ENCODE assay signal across 11 mouse cellular contexts in genomic region chr4:123819093-123819610, GRCm38 (mm10). TPM values are rescaled to one million over a fixed set of nuclear protein-coding genes. Genes with fewer than 3 reads are reported as not detected.
DNase-seq lines count a peak whose midpoint lies in the region; TF ChIP-seq lines count a peak whose summit lies in the region.
"Had no signal": no experiment of that assay in that cellular context is flagged by ENCODE, and none has a peak within 500 bp of the region (broad histone marks: within the 10 kb centered on the region; RNA-seq: fewer than 3 reads in every experiment).

No protein-coding gene starts in this region.

- peaks cover 4% of the 10 kb centered on the region for H3K4me1 ChIP-seq in embryonic fibroblast, embryonic 13.5 days (ENCODE audit: control insufficient read depth, insufficient read depth, low read length)
- H3K4me1 ChIP-seq: heart, embryonic 13.5 days; limb, embryonic 13.5 days had no signal

- 0 out of 2 replicates have a peak, but pooled peaks have one; percentile 14 for TF ChIP-seq CTCF in embryonic fibroblast, embryonic 13.5 days (IDR thresholded peaks at IDR 0.05; ENCODE audit: borderline replicate concordance, insufficient read depth, low read length)

- H3K4me3 ChIP-seq in embryonic fibroblast, embryonic 13.5 days (ENCODE audit: insufficient read depth, low read length): no peak overlapping the region
- H3K4me3 ChIP-seq: heart, embryonic 13.5 days; limb, embryonic 13.5 days had no signal

- TF ChIP-seq POLR2A in embryonic fibroblast, embryonic 13.5 days (IDR thresholded peaks at IDR 0.05; ENCODE audit: low read depth, low read length): no peak

- H3K27ac ChIP-seq in embryonic fibroblast, embryonic 13.5 days (ENCODE audit: insufficient read depth, low read length): no peak overlapping the region
- H3K27ac ChIP-seq: heart, embryonic 13.5 days; limb, embryonic 13.5 days had no signal

- peak; percentile 19 to 28 for DNase-seq in cerebellum, postnatal 14 days
- no peak for DNase-seq in cerebellum, adult 18-20 months
- DNase-seq in left cerebral cortex, postnatal 4 days: peak; percentile 8
- no peak for DNase-seq in left cerebral cortex, postnatal 36 days (ENCODE audit: low spot score in 2 of 2)
- DNase-seq in retina, postnatal 1 day: peak; percentile 81
- DNase-seq in cerebellum, adult 8-10 months: no peak
- no peak for DNase-seq in gastrocnemius, postnatal 14 days

- intact Hi-C loops in left cerebral cortex, postnatal 4 days (cut with DNase I): no loop called here
- intact Hi-C loops in left cerebral cortex, postnatal 36 days (cut with DNase I): loop anchor here (5.0 kb wide), 1 partner anchor 78 kb away; no protein-coding TSS in a partner anchor
- intact Hi-C loops in gastrocnemius, postnatal 14 days (cut with DNase I; ENCODE audit: low total_unique reads): no loop called here

RNA-seq across cellular contexts. Expression of gene Rhbdl2, which starts 31.5 kb away (rescaled TPM):
- 1 to 10 TPM in 1 of 2 experiments, under 1 TPM in 1; 0.95 to 1.5 TPM for total RNA-seq in left cerebral cortex, postnatal 4 days (2021)
- total RNA-seq in left cerebral cortex, postnatal 36 days (2021): under 1 TPM; 0.57 to 0.91 TPM
- 0.76 and 1.9 TPM in 2 replicates for polyA plus RNA-seq in embryonic fibroblast, embryonic 13.5 days (2011; ENCODE audit: insufficient read length, low read depth, missing spikeins)
- under 1 TPM; 0.21 to 0.33 TPM for total RNA-seq in gastrocnemius, postnatal 14 days (2021)

RNA-seq across cellular contexts. Expression of gene 4933427I04Rik, which starts 40.3 kb away (rescaled TPM):
- total RNA-seq in left cerebral cortex, postnatal 4 days (2021): not detected
- total RNA-seq in left cerebral cortex, postnatal 36 days (2021): not detected
- polyA plus RNA-seq in embryonic fibroblast, embryonic 13.5 days (2011; ENCODE audit: insufficient read length, low read depth, missing spikeins): not detected in 2 replicates
- not detected for total RNA-seq in gastrocnemius, postnatal 14 days (2021)
- polyA plus RNA-seq: CD4-positive, CD25-positive, alpha-beta regulatory T cell, adult 4 months; heart, embryonic 13.5 days had no signal

Comparison
In these comparisons a context has a peak if more than half of its experiments do, and no peak if none do; other contexts are left out.
1. DNase-seq: peak in cerebellum, postnatal 14 days (2 of 2), left cerebral cortex, postnatal 4 days (single experiment) and retina, postnatal 1 day (single experiment); none in cerebellum, adult 18-20 months (0 of 2), left cerebral cortex, postnatal 36 days (0 of 2), cerebellum, adult 8-10 months (single experiment) and gastrocnemius, postnatal 14 days (single experiment).